Mouse (Mus musculus): Measurements from ENCODE around the gene Baz2a.
"Not testable (repeated sequence)": the region's sequence is repeated elsewhere in the genome, so short reads cannot be mapped to it uniquely, and the experiment has no call there.

The Baz2a gene

DNA sequence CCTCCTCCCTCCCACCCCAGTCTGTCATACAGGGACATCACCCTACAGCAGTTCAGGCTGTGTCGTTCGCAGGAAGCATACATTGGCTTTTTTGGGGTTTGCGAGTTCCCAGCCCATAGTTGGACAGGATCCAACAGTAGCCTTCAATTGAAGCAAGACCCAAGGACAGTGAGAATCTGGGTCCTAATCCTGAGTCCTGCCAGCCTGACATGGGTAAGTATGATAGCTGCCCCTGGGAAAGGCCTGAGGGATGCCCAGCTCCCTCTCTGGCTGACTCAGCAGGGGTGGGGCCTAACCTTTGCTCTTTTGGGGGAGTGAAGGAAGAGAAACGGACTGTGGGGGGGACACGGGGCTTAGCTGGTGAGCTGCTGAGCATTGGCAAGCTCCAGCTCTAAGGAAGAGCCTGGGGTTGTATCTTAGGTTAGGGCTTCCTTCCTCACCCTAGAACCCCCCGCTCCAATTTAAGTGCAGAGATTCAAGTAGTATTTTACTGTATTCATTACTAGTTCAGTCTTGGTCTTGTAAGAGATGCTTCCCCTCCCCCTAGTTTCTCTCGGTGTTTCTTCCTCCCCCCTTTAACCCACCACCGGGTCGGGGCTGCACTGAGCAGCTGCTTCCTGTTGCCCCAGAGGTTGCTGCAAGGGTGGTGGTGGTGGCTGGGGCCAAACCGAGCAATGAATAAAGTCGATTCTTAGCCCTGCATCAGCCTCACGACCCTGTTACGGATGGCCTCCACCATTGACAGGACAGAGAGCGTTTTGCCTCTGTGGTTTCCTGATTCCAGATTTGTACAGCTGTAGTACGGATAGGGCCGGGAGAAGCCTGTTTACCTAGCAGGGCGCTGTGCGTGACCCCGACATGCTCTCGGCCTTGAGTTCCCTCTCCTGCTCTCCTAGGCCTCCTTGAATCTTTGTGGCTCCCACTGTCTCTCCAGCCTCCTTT is at the start of gene Baz2a:
Gene Baz2a, plus strand, starts transcription at position 14 of the 942 bp plus-strand sequence.
- peak; percentile 90 for DNase-seq (ENCODE audit: low read depth)

DNA sequence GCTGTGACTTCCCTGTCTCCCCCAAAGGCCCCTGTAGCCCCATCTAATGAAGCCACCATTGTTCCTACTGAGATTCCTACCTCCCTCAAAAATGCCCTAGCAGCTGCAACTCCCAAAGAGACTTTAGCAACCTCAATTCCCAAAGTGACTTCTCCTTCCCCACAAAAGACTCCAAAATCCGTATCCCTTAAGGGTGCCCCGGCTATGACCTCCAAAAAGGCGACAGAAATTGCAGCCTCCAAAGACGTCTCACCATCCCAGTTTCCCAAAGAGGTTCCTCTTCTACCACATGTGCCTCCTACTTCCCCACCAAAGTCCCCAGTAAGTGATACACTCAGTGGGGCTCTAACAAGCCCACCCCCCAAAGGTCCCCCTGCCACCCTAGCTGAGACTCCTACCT is 49.7 kb upstream of the Baz2a start:
- no peak for DNase-seq (ENCODE audit: low read depth)

DNA sequence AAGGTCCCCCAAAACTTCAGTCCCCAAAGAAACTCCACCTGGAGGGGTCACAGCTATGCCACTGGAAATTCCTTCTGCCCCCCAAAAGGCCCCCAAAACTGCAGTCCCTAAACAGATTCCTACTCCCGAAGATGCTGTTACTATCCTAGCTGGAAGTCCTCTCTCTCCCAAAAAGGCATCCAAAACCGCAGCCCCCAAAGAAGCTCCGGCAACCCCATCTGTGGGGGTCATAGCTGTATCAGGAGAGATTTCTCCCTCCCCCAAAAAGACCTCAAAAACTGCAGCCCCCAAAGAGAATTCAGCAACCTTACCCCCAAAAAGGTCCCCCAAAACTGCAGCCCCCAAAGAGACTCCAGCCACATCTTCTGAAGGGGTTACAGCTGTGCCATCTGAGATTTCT is 48.9 kb upstream of the Baz2a start:
- no peak for DNase-seq (ENCODE audit: low read depth)

DNA sequence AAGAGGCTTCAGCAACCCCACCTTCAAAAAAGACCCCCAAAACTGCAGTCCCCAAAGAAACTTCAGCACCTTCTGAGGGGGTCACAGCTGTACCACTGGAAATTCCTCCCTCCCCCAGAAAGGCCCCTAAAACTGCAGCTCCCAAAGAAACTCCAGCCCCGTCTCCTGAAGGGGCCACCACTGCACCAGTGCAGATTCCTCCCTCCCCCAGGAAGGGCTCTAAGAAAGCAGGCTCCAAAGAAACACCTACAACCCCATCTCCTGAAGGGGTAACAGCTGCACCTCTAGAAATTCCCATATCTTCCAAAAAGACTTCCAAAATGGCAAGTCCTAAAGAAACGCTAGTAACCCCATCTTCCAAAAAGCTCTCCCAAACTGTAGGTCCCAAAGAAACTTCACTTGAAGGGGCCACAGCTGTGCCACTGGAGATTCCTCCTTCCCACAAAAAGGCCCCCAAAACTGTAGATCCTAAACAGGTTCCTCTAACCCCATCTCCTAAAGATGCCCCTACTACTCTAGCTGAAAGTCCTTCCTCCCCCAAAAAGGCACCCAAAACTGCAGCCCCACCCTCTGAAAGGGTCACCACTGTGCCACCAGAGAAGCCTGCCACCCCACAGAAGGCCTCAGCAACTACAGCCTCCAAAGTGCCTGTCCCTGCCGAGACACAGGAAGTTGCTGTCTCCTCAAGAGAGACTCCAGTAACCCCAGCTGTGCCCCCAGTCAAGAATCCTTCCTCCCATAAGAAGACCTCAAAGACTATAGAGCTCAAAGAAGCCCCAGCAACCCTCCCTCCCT is 48.1 kb upstream of the Baz2a start:
- no peak for DNase-seq (ENCODE audit: low read depth)

GRCm38 (mm10) chr10:128048157-128048556 is 43.2 kb upstream of the Baz2a start:
- no peak for DNase-seq (ENCODE audit: low read depth)

DNA sequence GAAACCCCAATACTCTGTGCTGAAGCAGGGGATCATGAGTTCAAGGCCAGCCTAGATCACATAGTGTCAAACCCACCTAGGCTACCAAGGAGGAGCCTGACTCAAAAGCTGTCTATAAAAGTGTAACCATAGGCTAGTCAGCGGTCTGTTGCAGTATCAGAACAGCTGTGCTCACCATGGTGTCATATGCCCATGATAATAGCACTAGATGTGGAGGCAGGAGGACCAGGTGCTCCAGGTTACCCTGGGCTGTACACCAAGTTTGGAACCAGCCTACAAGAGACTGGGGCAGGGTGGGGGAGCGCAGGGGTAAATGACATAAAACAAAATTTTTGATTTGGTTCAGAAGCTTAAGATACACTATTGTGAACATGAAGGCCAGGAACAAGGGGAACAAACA is 41.6 kb upstream of the Baz2a start:
- DNase-seq (ENCODE audit: low read depth), result no peak

- no peak for DNase-seq (ENCODE audit: low read depth)
Measured at GRCm38 (mm10) chr10:128050355-128050754, 41.0 kb upstream of the Baz2a start.

- no peak for DNase-seq (ENCODE audit: low read depth)
Measured at GRCm38 (mm10) chr10:128051589-128051988, 39.8 kb upstream of the Baz2a start.

DNA sequence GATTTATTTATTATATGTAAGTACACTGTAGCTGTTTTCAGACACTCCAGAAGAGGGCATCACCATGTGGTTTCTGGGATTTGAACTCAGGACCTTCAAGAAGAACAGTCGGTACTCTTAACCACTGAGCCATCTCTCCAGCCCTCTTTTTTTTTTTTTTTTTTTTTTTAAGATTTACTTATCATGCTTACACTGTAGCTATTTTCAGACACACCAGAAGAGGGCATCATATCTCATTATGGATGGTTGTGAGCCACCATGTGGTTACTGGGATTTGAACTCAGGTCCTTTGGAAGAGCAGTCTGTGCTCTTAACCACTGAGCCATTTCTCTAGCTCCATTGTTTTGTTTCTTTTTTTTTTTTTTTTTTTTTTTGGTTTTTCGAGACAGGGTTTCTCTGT is 39.2 kb upstream of the Baz2a start:
- not testable (repeated sequence) for DNase-seq (ENCODE audit: low read depth)

DNA sequence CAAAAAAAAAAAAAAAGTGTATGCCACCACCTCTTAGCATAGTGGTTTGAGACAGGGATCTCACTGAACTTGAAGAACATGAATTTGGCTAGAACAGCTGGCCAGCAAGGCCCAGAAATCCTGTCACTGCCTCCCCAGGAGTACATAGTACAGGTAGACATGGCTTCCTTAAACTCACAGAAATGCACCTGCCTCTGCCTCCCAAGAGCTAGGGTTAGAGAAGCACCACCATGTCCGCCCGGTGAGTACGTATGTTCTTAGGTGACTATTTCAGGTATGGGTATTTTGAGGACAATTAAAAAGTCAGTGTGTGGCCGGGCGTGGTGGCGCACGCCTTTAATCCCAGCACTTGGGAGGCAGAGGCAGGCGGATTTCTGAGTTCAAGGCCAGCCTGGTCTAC is 38.4 kb upstream of the Baz2a start:
- no peak for DNase-seq (ENCODE audit: low read depth)

DNA sequence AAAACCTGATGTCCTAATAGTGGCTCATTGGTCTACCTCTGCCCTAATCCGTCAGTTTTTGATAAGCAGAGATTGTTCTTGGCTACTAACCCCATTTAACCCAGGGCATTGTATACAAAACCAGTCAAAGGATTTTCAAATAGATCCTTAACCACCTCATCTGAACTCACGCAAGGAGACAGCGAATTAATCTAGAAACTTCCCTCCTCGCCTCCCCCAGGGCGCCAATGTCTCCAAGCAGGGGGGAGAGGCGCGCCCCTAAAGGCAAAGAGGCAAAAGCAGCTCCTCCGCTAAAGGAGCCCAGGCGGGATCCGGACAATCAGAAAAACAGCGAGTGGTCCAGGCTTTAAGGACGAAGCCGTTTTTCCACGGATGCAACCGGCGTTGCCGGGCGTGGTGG is 33.2 kb upstream of the Baz2a start:
- DNase-seq (ENCODE audit: low read depth), result no peak

- DNase-seq (ENCODE audit: low read depth), result peak; percentile 96
Measured at GRCm38 (mm10) chr10:128058601-128059151, 32.7 kb upstream of the Baz2a start, which contains the start of gene Ptges3. Ptges3 (plus strand) TSS chr10:128058954.

GRCm38 (mm10) chr10:128059207-128059981 is 32.0 kb upstream of the Baz2a start:
- peak; percentile 80 for DNase-seq (ENCODE audit: low read depth)

DNA sequence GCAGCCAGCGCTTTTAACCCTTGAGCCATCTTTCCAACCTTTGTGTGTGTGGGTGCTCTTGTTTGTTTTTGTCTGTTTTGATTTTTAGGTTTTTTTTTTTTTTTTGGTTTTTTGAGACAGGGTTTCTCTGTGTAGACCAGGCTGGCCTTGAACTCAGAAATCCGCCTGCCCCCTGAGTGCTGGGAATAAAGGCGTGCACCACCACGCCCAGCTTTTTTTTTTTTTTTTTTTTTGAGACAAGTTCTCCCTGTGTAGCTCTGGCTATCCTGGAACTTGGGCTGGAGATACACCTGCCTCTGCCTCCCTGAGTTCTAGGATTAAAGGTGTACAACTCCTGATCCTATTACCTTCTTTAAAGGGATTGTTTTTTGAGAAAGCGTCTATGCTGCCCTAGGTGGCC is 30.3 kb upstream of the Baz2a start:
- DNase-seq (ENCODE audit: low read depth), result no peak

GRCm38 (mm10) chr10:128062221-128062989 is 29.0 kb upstream of the Baz2a start:
- DNase-seq (ENCODE audit: low read depth), result no peak

GRCm38 (mm10) chr10:128066072-128066471 is 25.3 kb upstream of the Baz2a start:
- no peak for DNase-seq (ENCODE audit: low read depth)

DNA sequence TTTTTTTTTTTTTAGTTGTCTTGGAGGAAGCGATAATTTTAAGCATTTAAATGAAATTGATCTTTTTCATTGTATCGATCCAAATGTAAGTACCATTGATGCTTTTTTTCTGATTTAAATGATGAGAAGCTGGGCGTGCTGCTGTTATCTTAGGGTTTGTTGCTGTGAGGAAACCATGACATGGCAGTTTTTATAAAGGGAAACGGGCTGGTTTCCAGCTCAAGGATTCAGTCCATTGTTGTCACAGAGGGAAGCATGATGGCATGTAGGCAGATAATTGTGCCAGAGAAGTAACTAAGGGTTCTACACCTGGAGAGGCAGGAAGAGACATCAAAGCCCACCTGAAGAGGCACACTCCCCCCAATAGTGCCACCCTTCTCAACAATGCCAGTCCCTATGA is 22.2 kb upstream of the Baz2a start:
- peak; percentile 50 for DNase-seq (ENCODE audit: low read depth)

GRCm38 (mm10) chr10:128070432-128070831 is 20.9 kb upstream of the Baz2a start:
- not testable (repeated sequence) for DNase-seq (ENCODE audit: low read depth)

DNA sequence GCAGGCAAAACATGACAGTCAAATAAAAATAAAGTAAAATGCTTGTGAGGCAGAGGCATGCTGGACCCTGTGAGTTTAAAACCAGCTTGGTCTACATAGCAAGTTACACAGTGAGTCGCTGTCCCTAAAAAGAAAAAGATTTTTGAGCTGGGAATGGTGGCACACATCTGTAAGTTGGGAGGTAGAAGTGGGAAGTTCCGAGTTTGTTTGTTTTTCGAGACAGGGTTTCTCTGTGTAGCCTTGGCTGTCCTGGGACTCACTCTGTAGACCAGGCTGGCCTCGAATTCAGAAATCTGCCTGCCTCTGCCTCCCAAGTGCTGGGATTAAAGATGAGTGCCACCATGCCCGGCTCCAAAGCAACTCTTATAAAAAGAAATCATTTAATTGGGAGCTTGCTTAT is 13.1 kb upstream of the Baz2a start:
- not testable (repeated sequence) for DNase-seq (ENCODE audit: low read depth)

DNA sequence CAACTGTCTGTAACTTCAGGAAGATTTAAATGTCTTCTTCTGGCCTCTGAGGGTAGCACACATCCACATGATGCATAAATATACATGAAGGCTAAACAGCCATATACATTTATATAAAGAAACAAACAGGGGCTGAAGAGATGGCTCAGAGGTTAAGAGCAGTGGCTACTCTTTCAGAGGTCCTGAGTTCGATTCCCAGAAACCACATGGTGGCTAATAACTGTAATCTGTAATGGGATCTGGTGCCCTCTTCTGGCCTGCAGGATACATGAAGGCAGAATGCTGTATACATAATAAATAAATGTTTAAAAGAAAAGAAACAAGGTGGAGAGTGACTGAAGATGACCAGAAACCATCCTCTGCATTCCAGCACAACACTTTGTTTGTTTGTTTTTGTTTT is 10.9 kb upstream of the Baz2a start:
- DNase-seq (ENCODE audit: low read depth), result peak; percentile 67

Measured in 416B (cell line).